Mouse (Mus musculus) liver, embryonic 14.5 days (tissue): ENCODE measurements around the gene Olfr56. TPM values are rescaled to one million over a fixed set of nuclear protein-coding genes. Genes with fewer than 3 reads are reported as not detected.
"Not testable (repeated sequence)": the region's sequence is repeated elsewhere in the genome, so short reads cannot be mapped to it uniquely, and the experiment has no call there.

Experiments
- ATAC-seq: fragments of 200-750 bp; cut with Nextera tagmentation; 2 replicates; pipeline ENCODE4 v1.8.0; 2017; ENCODE audit warnings: moderate number of reproducible peaks, mild to moderate bottlenecking, moderate library complexity; ENCODE audit not compliant: insufficient read depth
- DNase-seq, 3 experiments: peaks; one replicate each; pipeline ENCODE4 v3.0.0-alpha.2; 2012 to 2013; ENCODE audit warnings: low read depth in 3 of 3, low spot score in 3 of 3
- H3K27ac ChIP-seq: fragments of 300-500 bp; sonication (generic); 2 replicates; pipeline ENCODE4 v1.5.1; 2014; ENCODE audit warnings: moderate library complexity, mild to moderate bottlenecking, control low read depth, inconsistent platforms
- H3K27me3 ChIP-seq: fragments of 300-500 bp; sonication (generic); 2 replicates; pipeline ENCODE4 v1.6.1; 2014; ENCODE audit warnings: mild to moderate bottlenecking, low read length, moderate library complexity; ENCODE audit not compliant: control insufficient read depth, insufficient read depth
- H3K36me3 ChIP-seq: fragments of 300-500 bp; sonication (generic); replicated peaks from 2 replicates; pipeline ENCODE4 v1.6.1; 2014; ENCODE audit warnings: low read depth; ENCODE audit not compliant: control insufficient read depth, insufficient read depth
- H3K4me1 ChIP-seq, 2 experiments: fragments of 200-500 bp in 1 of 2; fragments of 300-500 bp in 1 of 2; sonication (generic) in 1 of 2; replicated peaks; 2 replicates each; pipeline ENCODE4 v1.6.1; 2012 to 2014; ENCODE audit warnings: antibody characterized with exemption in 1 of 2, inconsistent platforms in 1 of 2, low read length in 1 of 2; ENCODE audit not compliant: control insufficient read depth in 2 of 2, insufficient read depth in 2 of 2
- H3K4me2 ChIP-seq: fragments of 300-500 bp; sonication (generic); 2 replicates; pipeline ENCODE4 v1.6.1; 2014; ENCODE audit warnings: low read depth, mild to moderate bottlenecking, control low read depth, moderate library complexity
- H3K4me3 ChIP-seq, 2 experiments: fragments of 200-500 bp in 1 of 2; fragments of 300-500 bp in 1 of 2; sonication (generic) in 1 of 2; 2 replicates each; pipeline ENCODE4 v1.5.1; 2012 to 2014; ENCODE audit warnings: low read depth in 2 of 2, low read length in 2 of 2, mild to moderate bottlenecking in 2 of 2, control low read depth in 1 of 2, inconsistent platforms in 1 of 2, moderate library complexity in 1 of 2; ENCODE audit not compliant: insufficient read depth in 1 of 2
- H3K9ac ChIP-seq: fragments of 300-500 bp; sonication (generic); replicated peaks from 2 replicates; pipeline ENCODE4 v1.6.1; 2014; ENCODE audit warnings: mild to moderate bottlenecking, control low read depth, moderate library complexity
- H3K9me3 ChIP-seq: fragments of 300-500 bp; sonication (generic); 2 replicates; pipeline ENCODE4 v1.6.1; 2016; ENCODE audit warnings: low read length, mixed read lengths; ENCODE audit not compliant: control insufficient read depth
- WGBS: fragments of 180-500 bp; shearing (Covaris S2); extraction: QIAGEN DNeasy Blood & Tissue Kit; methylation state at CpG from one replicate; pipeline ENCODE4 v1.1.7; 2014; ENCODE audit not compliant: insufficient replicate concordance; 5-methylcytosine and 5-hydroxymethylcytosine counted together
- polyA plus RNA-seq, 2 experiments: library from polyadenylated mRNA; depleted of rRNA in 1 of 2; stranded (reverse) in 1 of 2; unstranded in 1 of 2; fragments of >200 nt; fragmentation: Nextera tagmentation in 1 of 2; extraction: Ambion mirVana in 1 of 2; gene quantifications; 2 replicates each; pipeline versions ENCODE4 v1.2.1 to v1.2.3; 2012 to 2014

The Olfr56 gene
- polyA plus RNA-seq, 2 experiments = 0.10 TPM; not detected in 1

GRCm38 (mm10) chr11:49006317-49006716 lies 27.6 kb downstream of the Olfr56 start:
- not testable (repeated sequence) for H3K36me3 ChIP-seq, H3K27ac ChIP-seq, H3K9ac ChIP-seq, H3K4me3 ChIP-seq, H3K9me3 ChIP-seq, DNase-seq, ATAC-seq, H3K4me2 ChIP-seq, H3K27me3 ChIP-seq, H3K4me1 ChIP-seq
- WGBS = 25% methylated on average over 2 of the region's 2 CpGs

GRCm38 (mm10) chr11:49006785-49007184 lies 28.1 kb downstream of the Olfr56 start:
- not testable (repeated sequence) for ATAC-seq
- 42% methylated on average over 1 of the region's 1 CpGs for WGBS

GRCm38 (mm10) chr11:49012074-49012473 lies 33.4 kb downstream of the Olfr56 start:
- H3K4me2 ChIP-seq, H3K4me1 ChIP-seq, H3K9ac ChIP-seq, H3K27me3 ChIP-seq, H3K9me3 ChIP-seq, ATAC-seq, H3K36me3 ChIP-seq, H3K27ac ChIP-seq, H3K4me3 ChIP-seq, DNase-seq: not testable (repeated sequence)

More at GRCm38 (mm10) chr11:49006785-49007184, 28.1 kb downstream of the Olfr56 start:
- H3K9me3 ChIP-seq, H3K27ac ChIP-seq, H3K4me1 ChIP-seq, H3K9ac ChIP-seq, H3K4me3 ChIP-seq, H3K4me2 ChIP-seq, DNase-seq, H3K36me3 ChIP-seq, H3K27me3 ChIP-seq: not testable (repeated sequence)

- not testable (repeated sequence) for H3K4me2 ChIP-seq, ATAC-seq, H3K36me3 ChIP-seq, H3K9me3 ChIP-seq, DNase-seq, H3K4me3 ChIP-seq, H3K4me1 ChIP-seq, H3K9ac ChIP-seq, H3K27me3 ChIP-seq, H3K27ac ChIP-seq
Measured at GRCm38 (mm10) chr11:49050064-49050463, 71.4 kb downstream of the Olfr56 start.

GRCm38 (mm10) chr11:49051093-49051891 lies 72.6 kb downstream of the Olfr56 start, which contains the start of gene 9930111J21Rik2:
Gene 9930111J21Rik2, minus strand, starts transcription at chr11:49051242.
- not testable (repeated sequence) for ATAC-seq, H3K9ac ChIP-seq, H3K27ac ChIP-seq, DNase-seq, H3K27me3 ChIP-seq, H3K4me1 ChIP-seq, H3K4me2 ChIP-seq, H3K4me3 ChIP-seq, H3K9me3 ChIP-seq, H3K36me3 ChIP-seq
- 18% methylated on average over 1 of the region's 6 CpGs for WGBS

GRCm38 (mm10) chr11:49051894-49052293 lies 73.2 kb downstream of the Olfr56 start:
- H3K4me1 ChIP-seq, H3K4me3 ChIP-seq, H3K9ac ChIP-seq, H3K4me2 ChIP-seq, H3K27ac ChIP-seq, ATAC-seq, H3K36me3 ChIP-seq, H3K27me3 ChIP-seq, H3K9me3 ChIP-seq, DNase-seq: not testable (repeated sequence)
- no CpG with 5 or more reads among the region's 5 CpGs for WGBS

- H3K4me2 ChIP-seq, H3K4me1 ChIP-seq, H3K4me3 ChIP-seq, H3K36me3 ChIP-seq, H3K27me3 ChIP-seq, H3K9me3 ChIP-seq, H3K27ac ChIP-seq, DNase-seq, H3K9ac ChIP-seq, ATAC-seq: not testable (repeated sequence)
- 0% methylated on average over 1 of the region's 3 CpGs for WGBS
Measured at GRCm38 (mm10) chr11:49060061-49060460, 81.4 kb downstream of the Olfr56 start.

GRCm38 (mm10) chr11:49061865-49062264 lies 83.2 kb downstream of the Olfr56 start:
- not testable (repeated sequence) for H3K4me3 ChIP-seq, H3K36me3 ChIP-seq, H3K9ac ChIP-seq, DNase-seq, H3K9me3 ChIP-seq, H3K4me2 ChIP-seq, H3K4me1 ChIP-seq, H3K27ac ChIP-seq, ATAC-seq, H3K27me3 ChIP-seq
- 52% methylated on average over 1 of the region's 2 CpGs for WGBS
